Mouse (Mus musculus) neutrophil, adult 65 days (primary cell): ENCODE results near the gene AY761184. TPM values are rescaled to one million over a fixed set of nuclear protein-coding genes. Genes with fewer than 3 reads are reported as not detected.

Experiments used
- total RNA-seq: library from RNA; stranded (reverse); gene quantifications from 2 replicates; pipeline ENCODE4 v1.2.4, GENCODE M21; 2023

Gene AY761184
- not detected in 2 replicates for total RNA-seq

GRCm38 (mm10) chr8:21703545-21703944 is at the start of gene AY761184:
TSS of gene AY761184 (minus strand) at chr8:21703645.

DNA sequence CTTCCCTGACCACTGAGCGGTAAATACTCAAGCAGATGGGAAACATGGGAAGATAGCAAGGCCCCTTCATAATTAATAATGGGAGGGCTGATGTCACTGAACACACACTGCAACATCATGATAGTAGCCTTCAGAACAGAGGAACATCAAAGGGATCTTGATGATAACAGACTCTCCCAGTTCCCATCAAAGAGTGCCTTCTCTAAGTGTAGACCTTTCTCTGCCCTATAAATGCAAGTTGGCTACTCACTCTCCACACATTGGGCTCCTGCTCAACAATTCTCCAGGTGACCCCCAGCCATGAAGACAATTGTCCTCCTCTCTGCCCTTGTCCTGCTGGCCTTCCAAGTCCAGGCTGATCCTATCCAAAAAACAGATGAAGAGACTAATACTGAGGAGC is 37.9 kb downstream of the AY761184 start, which contains the start of gene Defa34:
Gene Defa34, plus strand, starts transcription at position 301 of the 400 bp plus-strand sequence.

DNA sequence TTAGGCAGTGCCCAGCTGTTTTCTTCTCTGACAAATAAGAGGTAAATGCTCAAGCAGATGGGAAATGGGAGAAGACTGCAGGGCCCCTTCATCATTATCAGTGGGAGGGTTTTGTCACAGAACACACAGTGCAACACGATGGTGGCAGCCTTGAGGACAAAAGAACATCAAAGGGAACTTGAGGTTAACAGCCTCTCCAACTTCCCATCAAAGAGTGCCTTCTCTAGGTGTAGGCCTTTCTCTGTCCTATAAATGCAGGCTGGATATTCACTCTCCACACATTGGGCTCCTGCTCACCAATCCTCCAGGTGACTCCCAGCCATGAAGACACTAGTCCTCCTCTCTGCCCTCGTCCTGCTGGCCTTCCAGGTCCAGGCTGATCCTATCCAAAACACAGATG is 48.0 kb downstream of the AY761184 start, which contains the start of gene Defa17:
Gene Defa17, plus strand, starts transcription at position 301 of the 400 bp plus-strand sequence.

Other genes with a start within 250 kb of the AY761184 start
- gene Gm7849, start 247.1 kb downstream of the AY761184 start, total RNA-seq = not detected in 2 replicates
- gene Defa20, start 194.4 kb downstream of the AY761184 start, total RNA-seq = not detected in 2 replicates
- gene Defa32, start 174.6 kb downstream of the AY761184 start, total RNA-seq = not detected in 2 replicates
- not detected in 2 replicates for gene Defa37, start 138.3 kb downstream of the AY761184 start, total RNA-seq
- not detected in 2 replicates for gene Defa28, start 120.6 kb downstream of the AY761184 start, total RNA-seq
- gene Gm7861, start 109.1 kb downstream of the AY761184 start, total RNA-seq = not detected in 2 replicates
- gene Defa26, start 85.5 kb downstream of the AY761184 start, total RNA-seq = not detected in 2 replicates
- not detected in 2 replicates for gene Defa17, start 47.9 kb downstream of the AY761184 start, total RNA-seq
- not detected in 2 replicates for gene Defa34, start 37.8 kb downstream of the AY761184 start, total RNA-seq
- not detected in 2 replicates for gene Defa24, start 30.8 kb upstream of the AY761184 start, total RNA-seq
- not detected in 2 replicates for gene Defb50, start 119.9 kb upstream of the AY761184 start, total RNA-seq
- not detected in 2 replicates for gene Defb2, start 136.3 kb upstream of the AY761184 start, total RNA-seq
- gene Defb10, start 155.3 kb upstream of the AY761184 start, total RNA-seq = not detected in 2 replicates
- gene Defb9, start 181.8 kb upstream of the AY761184 start, total RNA-seq = not detected in 2 replicates
- gene Defb11, start 202.8 kb upstream of the AY761184 start, total RNA-seq = not detected in 2 replicates
- gene Defb15, start 229.1 kb upstream of the AY761184 start, total RNA-seq = not detected in 2 replicates
- gene Defb35, start 234.7 kb upstream of the AY761184 start, total RNA-seq = not detected in 2 replicates
- not detected in 2 replicates for gene Defb13, start 243.1 kb upstream of the AY761184 start, total RNA-seq